Mouse (Mus musculus) E14TG2a.4 (cell line): ENCODE results near the gene Tceal7.

Experiments
- CTCF ChIP-seq: conservative IDR thresholded peaks from 2 replicates; pipeline ENCODE4 v1.5.1; 2014; ENCODE audit warnings: low read length
- POU5F1 ChIP-seq: IDR thresholded peaks from 2 replicates; pipeline ENCODE4 v1.6.1; 2014; ENCODE audit warnings: low read length, borderline replicate concordance

DNA sequence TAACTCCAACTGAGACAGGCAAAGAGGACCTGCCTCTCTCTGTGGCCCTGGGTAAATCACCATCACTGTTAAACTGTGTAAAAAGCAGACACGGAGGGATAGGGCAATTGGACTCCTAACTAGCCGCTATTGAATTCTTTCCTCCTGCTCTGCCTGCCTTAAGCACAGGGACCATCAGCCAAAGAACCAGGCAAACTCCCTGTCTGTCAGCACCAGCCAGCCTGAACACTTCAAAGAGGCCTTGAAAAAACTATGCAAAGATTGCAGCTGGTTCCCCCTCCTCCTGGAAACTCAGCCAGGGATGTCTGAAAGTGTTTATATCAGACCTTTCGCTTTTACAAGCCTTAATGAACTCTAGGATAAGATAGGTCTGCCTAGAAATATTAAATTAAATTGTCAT, 60.0 kb downstream of the Tceal7 start:
- TF ChIP-seq CTCF (no peak), POU5F1 (no peak)
